Mouse (Mus musculus): ENCODE data around the gene Shank2.

The Shank2 gene

DNA sequence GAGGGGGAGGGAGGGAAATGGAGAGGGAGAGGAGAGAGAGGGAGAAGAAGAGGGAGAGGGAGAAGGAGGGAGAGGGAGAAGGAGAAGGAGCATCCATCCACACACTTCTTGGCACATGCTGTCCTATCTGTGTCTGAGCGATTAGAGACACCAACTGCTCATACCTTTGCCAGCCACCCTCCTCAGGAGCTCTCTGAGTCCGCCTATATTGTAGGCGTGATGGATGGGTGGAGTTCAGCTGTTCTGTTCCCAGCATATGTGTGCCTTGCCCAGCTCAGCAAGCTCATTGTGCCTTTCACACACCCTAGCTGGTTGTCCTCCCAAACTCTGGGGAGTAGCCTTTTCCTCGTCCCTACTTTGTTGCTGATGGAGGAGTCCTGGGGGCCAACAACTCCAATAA lies 233.8 kb downstream of the Shank2 start:
- DNase-seq = no peak

- no peak for DNase-seq
These were observed 235.1 kb downstream of the Shank2 start for GRCm38 (mm10) chr7:144236802-144237201.

DNA sequence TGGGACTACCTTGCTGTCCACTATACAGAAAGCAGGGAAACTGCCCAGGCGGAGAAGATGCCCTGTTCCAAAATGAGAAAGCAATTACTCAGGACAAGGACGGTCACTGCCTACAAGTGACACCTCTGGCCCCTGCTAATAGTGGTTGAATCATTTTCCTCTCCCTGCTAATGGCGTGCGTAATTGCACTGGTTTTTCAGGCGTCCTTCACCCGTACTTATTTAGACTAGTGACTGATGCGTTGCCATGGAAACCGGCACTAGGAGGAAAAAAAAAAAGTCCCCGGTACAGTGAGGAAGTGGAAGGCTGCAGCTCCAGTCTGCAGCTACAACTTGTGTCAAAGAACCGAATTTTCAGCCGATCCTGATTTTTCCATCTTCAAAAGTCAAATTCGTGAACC lies 236.7 kb downstream of the Shank2 start:
- no peak for DNase-seq

- DNase-seq = no peak
These were observed 237.3 kb downstream of the Shank2 start for GRCm38 (mm10) chr7:144238992-144239391.

GRCm38 (mm10) chr7:144239571-144240370 lies 238.0 kb downstream of the Shank2 start:
- DNase-seq = no peak

GRCm38 (mm10) chr7:144240736-144241343 lies 239.1 kb downstream of the Shank2 start:
- no peak for DNase-seq

GRCm38 (mm10) chr7:144244203-144244602 lies 242.5 kb downstream of the Shank2 start:
- no peak for DNase-seq

DNA sequence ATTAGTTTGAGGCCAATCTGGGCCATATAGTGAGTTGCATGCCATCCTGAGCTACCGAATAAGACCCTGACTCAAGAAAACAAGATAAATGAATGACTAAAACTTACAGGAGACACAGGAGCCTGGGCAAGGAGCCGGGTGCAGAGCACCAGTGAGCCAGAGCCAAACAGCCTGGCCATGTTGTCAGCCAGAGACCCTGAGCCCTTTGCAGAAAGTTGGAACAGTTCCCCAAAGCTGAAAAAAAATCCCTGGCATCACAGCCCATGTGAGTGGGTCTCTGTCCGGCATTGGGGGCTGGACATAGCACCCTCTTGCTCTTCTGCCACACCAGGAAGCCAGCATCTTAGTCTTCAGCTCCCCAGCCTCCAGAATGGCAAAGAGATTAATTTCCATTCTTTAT lies 244.5 kb downstream of the Shank2 start:
- DNase-seq = no peak

- no peak for DNase-seq
These were observed 247.1 kb downstream of the Shank2 start for GRCm38 (mm10) chr7:144248686-144249422.

DNA sequence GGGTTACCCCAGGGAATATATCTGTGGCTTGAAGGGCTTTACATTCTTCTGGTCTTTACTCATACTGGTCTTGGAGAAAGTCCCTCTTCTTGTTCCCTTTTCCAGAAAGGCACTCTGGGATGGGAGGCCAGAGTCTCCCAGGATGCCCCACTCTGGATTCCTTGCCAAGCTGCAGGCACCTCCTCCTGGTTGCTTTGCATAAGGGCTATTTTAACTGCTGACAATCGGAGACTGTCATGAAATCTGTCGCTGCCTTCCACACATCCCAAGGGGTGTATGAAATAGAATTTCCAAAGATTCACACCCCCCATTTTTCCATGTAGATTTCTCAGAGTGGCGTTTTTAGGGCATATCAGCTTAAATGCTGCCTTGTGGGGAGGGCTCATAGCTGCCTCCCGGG lies 249.1 kb downstream of the Shank2 start:
- no peak for DNase-seq

DNA sequence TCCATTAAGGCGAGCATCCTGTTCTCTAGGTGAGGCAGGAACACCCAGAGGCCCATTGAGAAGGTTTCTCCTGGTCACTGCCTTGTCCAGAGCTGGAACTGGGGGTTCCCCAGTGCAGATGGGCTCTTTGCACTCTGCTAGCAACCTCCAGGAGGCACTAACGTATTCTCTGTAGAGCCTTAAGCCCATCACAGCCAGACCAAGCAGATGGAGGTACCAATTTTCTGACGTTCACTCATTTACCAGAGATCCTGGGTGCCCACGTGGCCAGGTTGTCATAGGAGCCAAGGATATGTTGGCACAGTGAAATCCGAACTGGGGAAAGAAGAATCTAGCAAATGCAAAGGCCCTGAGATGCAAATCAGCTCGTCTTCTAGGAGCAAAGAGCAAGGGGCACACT lies 249.5 kb downstream of the Shank2 start:
- DNase-seq = no peak

GRCm38 (mm10) chr7:144254674-144255246 lies 253.0 kb downstream of the Shank2 start:
- no peak for DNase-seq

GRCm38 (mm10) chr7:144257821-144258220 lies 256.1 kb downstream of the Shank2 start:
- DNase-seq = no peak

GRCm38 (mm10) chr7:144258332-144258731 lies 256.6 kb downstream of the Shank2 start:
- DNase-seq = no peak

DNA sequence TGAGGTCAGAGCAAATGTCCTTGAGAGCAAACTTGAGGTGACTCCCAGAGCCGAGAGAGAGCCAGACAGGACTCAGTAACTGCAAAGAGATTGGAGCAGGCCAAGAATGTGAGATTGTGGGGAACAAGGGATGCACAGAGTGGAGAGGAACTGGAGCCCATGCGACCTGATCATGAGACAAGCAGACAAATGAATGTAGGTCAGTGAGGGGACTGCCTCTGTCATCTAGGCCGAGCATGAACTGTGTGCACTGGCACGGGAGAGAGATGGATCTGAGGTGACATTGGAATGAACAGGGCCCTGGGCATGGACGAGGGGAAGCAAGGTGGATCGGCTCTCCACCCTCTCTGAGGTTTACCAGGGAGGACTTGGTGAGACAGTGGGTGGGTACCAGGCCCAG lies 260.9 kb downstream of the Shank2 start:
- no peak for DNase-seq

- no peak for DNase-seq
These were observed 265.0 kb downstream of the Shank2 start for GRCm38 (mm10) chr7:144266745-144267144.

DNA sequence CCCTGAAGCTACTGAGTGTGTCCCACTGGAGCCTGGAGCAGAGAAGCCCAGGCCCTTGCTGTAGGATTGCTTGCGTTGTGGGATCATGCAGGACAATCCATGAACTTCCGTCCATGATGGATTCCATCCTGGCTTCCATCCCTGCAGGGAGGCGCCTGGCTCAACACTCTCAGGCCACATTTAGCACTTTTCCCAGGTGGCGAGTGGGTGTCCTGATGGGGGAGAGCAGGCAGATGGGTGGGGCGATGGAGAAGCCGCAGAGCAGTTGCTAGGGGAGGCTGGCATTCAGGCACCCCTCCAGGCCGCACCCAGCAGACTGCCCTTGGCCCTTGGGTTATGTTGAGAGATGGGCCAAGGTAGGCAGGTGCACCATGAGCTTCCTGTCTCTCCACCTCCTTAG lies 266.6 kb downstream of the Shank2 start:
- DNase-seq = no peak

DNA sequence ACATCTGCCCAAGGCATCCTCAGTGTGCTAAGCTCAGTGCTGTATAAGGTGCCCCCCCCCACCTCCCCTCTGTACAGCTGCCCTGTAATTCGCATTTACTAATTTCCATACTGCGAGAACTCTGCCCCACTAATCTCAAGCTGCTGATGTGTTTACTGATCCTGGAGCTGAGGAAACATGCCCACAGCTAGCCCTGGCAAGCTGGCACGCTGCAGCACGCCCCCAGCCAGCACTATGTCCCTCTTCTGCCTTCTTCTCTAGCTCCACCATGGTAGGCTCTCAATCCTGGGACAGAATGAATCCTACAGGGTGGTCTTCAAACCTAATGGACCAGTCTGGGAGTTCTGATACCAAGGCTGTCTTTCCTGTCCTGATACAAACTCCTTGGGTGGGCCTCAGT lies 267.1 kb downstream of the Shank2 start:
- DNase-seq = no peak

- no peak for DNase-seq
These were observed 269.3 kb downstream of the Shank2 start for GRCm38 (mm10) chr7:144271074-144271473.

- DNase-seq = no peak
These were observed 277.0 kb downstream of the Shank2 start for GRCm38 (mm10) chr7:144278703-144279102.

DNA sequence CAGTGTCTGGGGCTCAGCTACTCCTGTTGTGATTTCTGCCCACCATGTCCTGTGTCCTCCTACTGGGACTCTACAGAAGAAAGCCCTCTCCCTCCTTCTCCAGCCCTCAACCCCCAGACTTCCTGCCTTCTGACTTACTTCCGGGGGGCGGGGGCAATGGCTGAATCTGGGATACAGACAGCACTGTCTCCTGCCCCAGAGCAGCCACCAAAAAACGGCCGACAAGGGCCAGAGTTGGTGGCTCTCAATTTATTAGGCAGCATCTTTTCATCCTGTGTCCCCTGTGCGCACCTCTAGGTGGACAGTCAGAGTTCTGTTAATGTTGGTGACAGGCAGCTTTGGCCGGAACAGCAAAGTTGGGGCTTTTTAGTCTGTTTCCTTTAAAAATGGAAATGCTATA lies 282.0 kb downstream of the Shank2 start:
- no peak for DNase-seq

- DNase-seq = no peak
These were observed 282.7 kb downstream of the Shank2 start for GRCm38 (mm10) chr7:144284241-144285065.

Data from thymus, postnatal 14 days (tissue).